Mouse (Mus musculus) heart, postnatal 0 days (tissue): ENCODE measurements around the gene Mdga1.

Experiments used
- CTCF ChIP-seq: IDR thresholded peaks from 2 replicates; pipeline ENCODE4 v1.5.1; 2016; ENCODE audit warnings: antibody characterized with exemption, control low read depth, low read depth
- EP300 ChIP-seq: IDR thresholded peaks from 2 replicates; pipeline ENCODE4 v1.6.1; 2016; ENCODE audit warnings: antibody characterized with exemption, low read depth

DNA sequence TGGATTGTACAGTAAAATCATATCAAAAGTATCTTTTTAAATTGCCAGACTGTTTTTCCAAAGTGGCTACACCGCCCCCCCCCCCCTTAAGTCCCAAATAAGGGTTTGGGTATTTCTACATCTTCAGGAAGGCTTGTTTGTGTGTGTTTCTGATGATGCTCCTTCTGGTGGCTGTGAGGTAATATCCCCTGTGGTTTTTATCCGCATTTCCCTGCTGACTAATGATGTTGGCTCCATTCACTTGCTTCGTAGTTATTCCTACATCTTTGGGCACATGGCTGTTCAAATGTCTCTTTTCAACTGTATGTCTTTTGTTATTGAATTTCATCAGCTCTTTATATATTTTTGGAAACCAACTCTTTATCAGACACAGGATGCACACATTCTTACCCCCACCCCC, 20.2 kb upstream of the Mdga1 start:
- no peak for TF ChIP-seq CTCF
- no peak for TF ChIP-seq EP300
